Mouse (Mus musculus): ENCODE data around the gene Nnat. TPM values are rescaled to one million over a fixed set of nuclear protein-coding genes. Genes with fewer than 3 reads are reported as not detected.

Gene Nnat
- polyA plus RNA-seq, 1 experiment from 2014 or later: 457 TPM

GRCm38 (mm10) chr2:157558051-157558450 is 1.8 kb upstream of the Nnat start:
- H3K27me3 ChIP-seq (replicated peaks): no peaks in the 10 kb centered on the region
- H3K4me3 ChIP-seq (replicated peaks): no peak overlapping the region
- WGBS: 76% methylated on average over 9 of the region's 9 CpGs
- no peak overlapping the region for H3K4me2 ChIP-seq (replicated peaks)
- 0 out of 2 replicates have a peak, but pooled peaks cover 2% of the 10 kb centered on the region for H3K9me3 ChIP-seq
- no peak overlapping the region for H3K9ac ChIP-seq
- H3K4me1 ChIP-seq (replicated peaks): peaks cover 23% of the 10 kb centered on the region
- ATAC-seq: no peak
- peaks cover 47% of the 10 kb centered on the region for H3K36me3 ChIP-seq
- no peak overlapping the region for H3K27ac ChIP-seq

DNA sequence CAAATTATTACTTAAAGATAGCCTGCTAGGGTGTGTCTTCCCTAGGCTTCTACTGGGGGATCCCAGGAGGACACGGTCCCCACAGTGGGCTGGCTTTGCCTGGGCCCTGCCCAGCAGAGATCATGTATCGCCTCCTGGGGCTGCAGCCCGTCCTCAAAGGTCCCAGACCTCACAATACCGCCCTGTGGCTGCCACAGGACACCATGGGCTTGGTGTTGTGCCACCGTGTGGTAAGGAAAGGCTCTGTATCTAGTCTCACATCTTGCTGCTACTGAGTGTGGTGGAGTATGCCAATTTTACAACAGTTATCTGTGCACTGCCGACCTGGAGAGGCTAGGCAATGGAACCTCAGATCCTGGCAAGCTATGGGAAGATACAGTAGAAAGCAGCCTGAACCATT is 1.4 kb upstream of the Nnat start:
- no peak for ATAC-seq
- H3K9me3 ChIP-seq: 0 out of 2 replicates have a peak, but pooled peaks cover 2% of the 10 kb centered on the region
- no peak overlapping the region for H3K9ac ChIP-seq
- H3K4me3 ChIP-seq (replicated peaks): no peak overlapping the region
- peaks cover 25% of the 10 kb centered on the region for H3K4me1 ChIP-seq (replicated peaks)
- peaks cover 47% of the 10 kb centered on the region for H3K36me3 ChIP-seq
- H3K4me2 ChIP-seq (replicated peaks): no peak overlapping the region
- no peak overlapping the region for H3K27ac ChIP-seq
- no peaks in the 10 kb centered on the region for H3K27me3 ChIP-seq (replicated peaks)
- 63% methylated on average over 6 of the region's 6 CpGs for WGBS

DNA sequence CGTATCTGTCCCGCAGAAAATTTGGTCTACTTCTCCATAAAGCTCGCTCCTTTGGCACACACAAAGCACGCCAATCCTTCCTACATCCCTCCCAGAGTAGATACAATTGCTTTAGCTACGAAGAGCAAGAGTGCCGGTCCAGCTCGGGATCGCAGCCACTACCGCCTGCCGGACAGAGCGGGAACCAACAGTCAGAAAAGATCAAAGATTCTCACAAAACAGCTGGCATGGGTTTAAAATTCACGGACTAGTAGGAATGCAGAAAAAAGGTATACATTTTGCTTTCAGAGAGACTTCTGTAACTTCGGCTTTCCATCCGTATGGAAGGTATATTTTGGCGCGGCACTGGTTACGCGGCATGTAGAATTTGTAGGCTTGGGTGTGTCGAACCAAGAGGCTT is 438 bp upstream of the Nnat start:
- 0 out of 2 replicates have a peak, but pooled peaks cover 2% of the 10 kb centered on the region for H3K9me3 ChIP-seq
- H3K27me3 ChIP-seq (replicated peaks): no peaks in the 10 kb centered on the region
- H3K4me3 ChIP-seq (replicated peaks): peak overlapping the region; percentile 43
- H3K4me1 ChIP-seq (replicated peaks): peaks cover 26% of the 10 kb centered on the region
- WGBS: 57% methylated on average over 19 of the region's 19 CpGs
- H3K36me3 ChIP-seq: peaks cover 47% of the 10 kb centered on the region
- no peak for ATAC-seq
- H3K9ac ChIP-seq: no peak overlapping the region
- no peak overlapping the region for H3K27ac ChIP-seq
- H3K4me2 ChIP-seq (replicated peaks): peak overlapping the region; percentile 65

- Histone ChIP-seq H3K9me3 (0 out of 2 replicates have a peak, but pooled peaks cover 2% of the 10 kb centered on the region), H3K27me3 (replicated peaks) (no peaks in the 10 kb centered on the region), H3K4me1 (replicated peaks) (peaks cover 31% of the 10 kb centered on the region), H3K36me3 (peaks cover 47% of the 10 kb centered on the region), H3K4me3 (replicated peaks) (peak overlapping the region; percentile 43), H3K27ac (no peak overlapping the region), H3K9ac (peak overlapping the region; percentile 44), H3K4me2 (replicated peaks) (peak overlapping the region; percentile 65)
- no peak for ATAC-seq
- 51% methylated on average over 33 of the region's 33 CpGs for WGBS
Observed at GRCm38 (mm10) chr2:157560302-157560701, 424 bp downstream of the Nnat start.

GRCm38 (mm10) chr2:157561165-157561836 is 1.4 kb downstream of the Nnat start:
- Histone ChIP-seq H3K9ac (peak overlapping the region; percentile 5; the same call in 1 of the 2 replicates), H3K36me3 (peaks cover 47% of the 10 kb centered on the region), H3K27me3 (replicated peaks) (no peaks in the 10 kb centered on the region), H3K4me2 (replicated peaks) (peak overlapping the region; percentile 65), H3K4me3 (replicated peaks) (peak overlapping the region; percentile 32), H3K4me1 (replicated peaks) (peaks cover 26% of the 10 kb centered on the region), H3K9me3 (0 out of 2 replicates have a peak, but pooled peaks cover 2% of the 10 kb centered on the region), H3K27ac (no peak overlapping the region)
- WGBS: 48% methylated on average over 27 of the region's 27 CpGs
- peak; percentile 81 for ATAC-seq

DNA sequence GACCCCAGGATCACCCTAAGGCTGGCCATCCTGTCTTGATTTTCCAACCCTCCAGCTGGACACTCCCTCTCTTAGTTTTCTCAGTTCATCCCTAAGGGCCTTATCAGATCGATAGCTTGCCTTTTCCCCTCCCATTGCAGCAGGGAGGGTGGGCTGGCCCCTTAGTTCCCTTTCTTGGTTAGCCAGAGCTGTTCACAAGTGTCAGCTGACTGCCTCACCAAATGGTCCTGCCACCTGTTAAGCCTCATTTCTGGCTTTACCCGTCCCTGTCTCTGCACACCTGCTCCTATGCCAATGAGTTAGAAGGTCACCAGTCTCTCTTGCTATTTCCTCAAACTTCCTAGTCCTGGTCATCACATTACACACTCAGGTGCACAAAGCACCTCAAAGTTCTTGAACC is 3.2 kb downstream of the Nnat start:
- H3K36me3 ChIP-seq: peaks cover 30% of the 10 kb centered on the region

GRCm38 (mm10) chr2:157564723-157565122 is 4.8 kb downstream of the Nnat start:
- WGBS: 72% methylated on average over 4 of the region's 4 CpGs
- H3K9me3 ChIP-seq: no peaks in the 10 kb centered on the region
- H3K27ac ChIP-seq: no peak overlapping the region
- no peaks in the 10 kb centered on the region for H3K27me3 ChIP-seq (replicated peaks)
- no peak for ATAC-seq
- H3K4me3 ChIP-seq (replicated peaks): no peak overlapping the region
- H3K9ac ChIP-seq: no peak overlapping the region
- H3K36me3 ChIP-seq: peaks cover 20% of the 10 kb centered on the region
- H3K4me1 ChIP-seq (replicated peaks): peaks cover 33% of the 10 kb centered on the region
- peak overlapping the region; percentile 82; the same call in 1 of the 2 replicates for H3K4me2 ChIP-seq (replicated peaks)

More for the DNA sequence above, 3.2 kb downstream of the Nnat start:
- 0 out of 2 replicates have a peak, but pooled peaks cover 2% of the 10 kb centered on the region for H3K9me3 ChIP-seq
- WGBS: 59% methylated on average over 2 of the region's 2 CpGs
- H3K27ac ChIP-seq: no peak overlapping the region
- no peaks in the 10 kb centered on the region for H3K27me3 ChIP-seq (replicated peaks)
- H3K4me1 ChIP-seq (replicated peaks): peaks cover 33% of the 10 kb centered on the region
- H3K4me2 ChIP-seq (replicated peaks): no peak overlapping the region
- no peak for ATAC-seq
- no peak overlapping the region for H3K9ac ChIP-seq
- no peak overlapping the region for H3K4me3 ChIP-seq (replicated peaks)

DNA sequence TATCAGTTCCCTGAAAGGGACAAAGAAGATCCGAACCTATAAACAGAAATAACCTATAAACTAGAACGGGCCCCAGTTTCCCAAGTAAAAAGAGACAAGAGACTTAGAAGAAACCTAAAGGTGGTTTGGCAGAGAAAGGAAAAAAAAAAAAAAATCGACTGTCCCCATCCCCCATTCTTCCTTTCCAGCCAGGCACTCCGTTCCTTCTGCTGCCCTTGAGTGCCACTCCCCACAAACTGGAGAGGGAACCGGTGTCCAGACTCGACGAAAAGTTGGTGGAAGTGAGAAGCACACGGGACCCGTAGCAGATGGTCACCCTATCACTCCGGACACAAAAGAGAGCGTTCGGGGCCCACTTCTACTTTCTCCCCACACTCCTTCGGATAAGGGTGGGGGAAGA is 5.6 kb downstream of the Nnat start:
- peaks cover 33% of the 10 kb centered on the region for H3K4me1 ChIP-seq (replicated peaks)
- peak overlapping the region; percentile 95 for H3K9ac ChIP-seq
- peaks cover 17% of the 10 kb centered on the region for H3K36me3 ChIP-seq
- H3K27ac ChIP-seq: peak overlapping the region; percentile 88; the same call in 1 of the 2 replicates
- H3K27me3 ChIP-seq (replicated peaks): no peaks in the 10 kb centered on the region
- peak overlapping the region; percentile 82 for H3K4me2 ChIP-seq (replicated peaks)
- WGBS: 5% methylated on average over 13 of the region's 13 CpGs
- no peak for ATAC-seq
- H3K9me3 ChIP-seq: no peaks in the 10 kb centered on the region
- peak overlapping the region; percentile 100 for H3K4me3 ChIP-seq (replicated peaks)

- H3K4me1 ChIP-seq (replicated peaks): peaks cover 33% of the 10 kb centered on the region
- under 1% methylated on average over 35 of the region's 35 CpGs for WGBS
- H3K9me3 ChIP-seq: no peaks in the 10 kb centered on the region
- peak overlapping the region; percentile 100 for H3K4me3 ChIP-seq (replicated peaks)
- ATAC-seq: peak; percentile 46
- peaks cover 17% of the 10 kb centered on the region for H3K36me3 ChIP-seq
- H3K27me3 ChIP-seq (replicated peaks): no peaks in the 10 kb centered on the region
- H3K27ac ChIP-seq: peak overlapping the region; percentile 88
- H3K9ac ChIP-seq: peak overlapping the region; percentile 95
- peak overlapping the region; percentile 82 for H3K4me2 ChIP-seq (replicated peaks)
Observed at GRCm38 (mm10) chr2:157565898-157566259, 6.0 kb downstream of the Nnat start.

DNA sequence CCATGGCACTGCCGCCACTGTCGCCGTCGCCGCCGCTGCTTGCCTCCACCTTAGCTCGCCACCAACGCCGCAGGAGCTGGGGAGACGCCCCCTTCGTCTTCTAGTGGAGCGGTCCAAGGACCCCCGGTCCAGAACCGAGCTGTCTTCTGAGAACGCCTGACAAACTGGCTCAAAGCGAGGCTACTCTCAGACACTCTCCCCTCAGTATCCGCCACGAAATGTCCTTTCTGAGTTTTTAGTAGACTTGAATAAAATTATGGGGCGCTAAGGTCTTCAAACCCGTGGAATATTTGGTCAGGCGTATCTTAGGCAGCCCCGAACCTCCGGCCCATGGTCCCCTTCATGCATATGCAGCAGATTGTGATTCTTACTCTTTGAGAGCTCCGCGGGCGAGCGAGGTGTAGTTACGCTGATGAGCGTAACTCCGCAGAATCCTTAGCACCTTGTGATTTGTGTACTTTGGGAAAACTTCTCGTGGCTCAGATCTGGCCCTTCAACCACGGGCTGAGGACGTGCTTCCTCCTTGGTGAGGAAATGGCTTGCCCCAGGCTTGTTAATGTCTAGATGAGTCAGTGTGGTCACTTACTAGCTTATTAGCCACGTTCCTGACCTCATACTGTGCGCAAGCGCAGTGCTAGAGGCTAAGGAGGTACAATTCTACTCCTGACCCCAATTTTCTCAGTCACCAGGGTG is 6.5 kb downstream of the Nnat start:
- Histone ChIP-seq H3K4me3 (replicated peaks) (peak overlapping the region; percentile 100), H3K9me3 (no peaks in the 10 kb centered on the region), H3K27ac (peak overlapping the region; percentile 88), H3K36me3 (peaks cover 12% of the 10 kb centered on the region), H3K27me3 (replicated peaks) (no peaks in the 10 kb centered on the region), H3K4me2 (replicated peaks) (peak overlapping the region; percentile 82), H3K4me1 (replicated peaks) (peaks cover 31% of the 10 kb centered on the region), H3K9ac (peak overlapping the region; percentile 95)
- under 1% methylated on average over 36 of the region's 36 CpGs for WGBS
- peak; percentile 89 for ATAC-seq

DNA sequence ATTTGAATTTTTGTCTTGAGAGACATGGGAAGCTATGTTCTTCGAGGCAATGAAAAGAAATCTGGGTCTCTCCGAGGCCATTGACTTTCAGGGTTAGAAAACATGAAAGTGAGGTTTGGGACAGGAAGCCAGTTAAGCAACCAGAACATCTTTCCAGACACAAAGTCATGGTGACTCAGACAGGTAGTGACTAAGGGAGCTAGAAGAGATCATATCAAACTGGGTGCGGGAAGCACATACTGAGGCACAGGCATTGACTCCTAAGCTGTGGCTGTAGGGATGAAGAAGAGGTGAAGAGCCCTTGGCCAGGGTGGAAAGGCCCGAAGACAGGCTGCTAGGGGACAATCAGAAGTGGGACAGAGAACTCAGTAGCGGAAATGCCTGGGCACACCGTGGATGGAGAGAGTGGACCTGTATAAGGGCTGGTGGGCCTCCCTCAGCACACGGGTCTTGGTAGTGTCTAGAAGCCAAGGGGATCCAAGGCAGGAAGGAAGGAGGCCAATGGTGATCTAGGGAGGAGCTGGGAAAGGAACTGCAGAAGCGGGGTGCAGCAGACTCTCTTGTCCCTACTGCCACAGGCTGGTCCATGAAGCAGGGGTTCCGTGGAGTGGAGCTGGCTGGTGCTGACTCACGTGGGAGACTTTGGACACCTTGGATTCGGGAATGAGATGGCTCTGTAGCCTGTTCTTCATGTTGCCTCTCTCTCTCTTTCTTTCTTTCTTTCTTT is 7.5 kb downstream of the Nnat start:
- Histone ChIP-seq H3K27ac (no peak overlapping the region), H3K4me3 (replicated peaks) (peak overlapping the region; percentile 100), H3K4me1 (replicated peaks) (peaks cover 25% of the 10 kb centered on the region), H3K27me3 (replicated peaks) (no peaks in the 10 kb centered on the region), H3K36me3 (0 out of 2 replicates have a peak, but pooled peaks cover 4% of the 10 kb centered on the region), H3K4me2 (replicated peaks) (peak overlapping the region; percentile 82), H3K9me3 (no peaks in the 10 kb centered on the region), H3K9ac (peak overlapping the region; percentile 95; the same call in 1 of the 2 replicates)
- WGBS: 81% methylated on average over 11 of the region's 11 CpGs
- ATAC-seq: no peak

- no peak for ATAC-seq
- 55% methylated on average over 2 of the region's 2 CpGs for WGBS
- Histone ChIP-seq H3K4me1 (replicated peaks) (peaks cover 19% of the 10 kb centered on the region), H3K9me3 (no peaks in the 10 kb centered on the region), H3K27me3 (replicated peaks) (no peaks in the 10 kb centered on the region), H3K36me3 (no peaks in the 10 kb centered on the region), H3K4me2 (replicated peaks) (no peak overlapping the region), H3K27ac (no peak overlapping the region), H3K9ac (no peak overlapping the region), H3K4me3 (replicated peaks) (no peak overlapping the region)
Observed at GRCm38 (mm10) chr2:157568881-157569280, 9.0 kb downstream of the Nnat start.
